Mouse (Mus musculus) urinary bladder, postnatal 25 days (tissue): Measurements from ENCODE around the gene Crot.
"Not testable (repeated sequence)": the region's sequence is repeated elsewhere in the genome, so short reads cannot be mapped to it uniquely, and the experiment has no call there.

Experiments
- DNase-seq: peaks from one replicate; pipeline ENCODE4 v3.0.0; 2022; ENCODE audit warnings: low spot score

Crot gene

GRCm38 (mm10) chr5:8995966-8996685 lies 998 bp downstream of the Crot start:
- DNase-seq: no peak

- DNase-seq: no peak
Observed at GRCm38 (mm10) chr5:8991626-8992025, 5.5 kb downstream of the Crot start.

DNA sequence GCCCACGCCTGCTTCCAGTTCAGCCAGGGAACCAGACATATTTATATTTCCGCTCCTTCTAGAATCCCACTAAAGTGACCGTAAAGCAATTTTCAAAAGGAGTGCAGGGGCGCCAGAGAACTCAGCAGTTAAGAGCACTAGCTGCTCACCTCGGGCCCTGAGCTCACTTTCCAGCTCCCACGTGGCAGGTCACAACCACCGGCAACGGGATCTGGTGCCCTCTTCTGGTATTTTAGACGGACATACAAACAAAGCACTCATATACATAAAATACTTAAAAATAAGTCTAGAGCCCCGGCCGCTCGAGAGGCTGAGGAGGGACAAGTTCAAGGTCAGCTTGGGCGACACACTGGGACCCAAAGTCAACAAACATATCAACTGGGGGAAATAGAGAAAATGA lies 6.6 kb downstream of the Crot start:
- DNase-seq: no peak

DNA sequence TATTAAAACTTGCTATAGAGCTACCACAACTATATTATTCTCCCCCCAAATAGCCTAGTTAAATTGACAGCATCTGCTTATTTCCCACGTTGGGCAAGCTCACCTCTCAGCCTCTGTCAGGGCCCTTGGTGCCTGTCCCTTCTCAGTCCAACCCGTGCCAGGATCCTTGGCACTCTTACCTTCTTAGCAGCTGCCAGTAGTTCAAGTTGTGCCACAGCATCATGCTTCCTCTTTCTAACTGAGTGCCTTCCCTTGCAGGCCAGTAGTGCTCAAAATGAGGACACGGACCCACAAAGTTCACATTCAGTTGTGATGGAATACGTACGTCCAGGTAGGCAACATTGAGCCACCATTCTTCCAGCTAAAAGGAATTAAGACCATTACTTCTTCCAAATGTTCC lies 9.2 kb downstream of the Crot start:
- no peak for DNase-seq

DNA sequence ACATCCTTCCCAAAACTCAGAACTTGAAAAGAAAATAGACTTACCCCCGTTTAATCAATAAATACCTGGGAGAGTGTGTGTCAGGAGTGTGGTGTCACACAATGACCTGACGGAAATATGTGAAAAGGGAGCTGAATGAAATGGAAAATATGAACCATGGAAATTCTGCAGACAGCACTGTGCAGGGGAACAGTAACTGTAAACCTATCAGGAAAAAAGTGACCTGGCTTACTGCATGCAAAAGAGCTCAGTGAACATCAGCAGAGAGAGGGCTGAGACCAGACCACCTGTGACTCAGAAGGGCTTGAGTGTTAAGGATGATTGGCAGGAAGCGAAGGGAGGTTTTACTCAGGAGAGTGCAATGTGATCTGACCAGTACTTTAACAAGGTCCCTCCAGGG lies 11.7 kb downstream of the Crot start:
- DNase-seq: no peak

DNA sequence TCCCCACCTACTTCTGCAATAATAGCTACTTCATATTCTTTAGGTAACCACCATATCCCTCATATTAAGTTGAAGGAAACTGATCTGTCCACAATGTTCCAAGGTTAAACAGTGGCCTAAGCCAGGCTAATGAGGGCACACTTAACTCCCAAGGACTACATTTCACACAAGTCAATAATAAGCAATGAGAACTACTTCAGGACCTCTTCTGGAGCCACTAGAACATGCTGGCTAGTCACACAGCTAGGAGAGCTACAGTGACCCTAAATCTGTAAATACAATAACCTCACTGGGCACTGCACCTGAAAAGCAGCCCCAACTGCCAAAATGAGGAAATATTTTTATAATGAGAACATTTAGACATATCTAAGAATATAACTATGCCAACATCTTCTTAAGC lies 22.4 kb downstream of the Crot start:
- DNase-seq: no peak

- DNase-seq: no peak
Observed at GRCm38 (mm10) chr5:8972355-8972754, 24.8 kb downstream of the Crot start.

- DNase-seq: no peak
Observed at GRCm38 (mm10) chr5:8970694-8971093, 26.4 kb downstream of the Crot start.

DNA sequence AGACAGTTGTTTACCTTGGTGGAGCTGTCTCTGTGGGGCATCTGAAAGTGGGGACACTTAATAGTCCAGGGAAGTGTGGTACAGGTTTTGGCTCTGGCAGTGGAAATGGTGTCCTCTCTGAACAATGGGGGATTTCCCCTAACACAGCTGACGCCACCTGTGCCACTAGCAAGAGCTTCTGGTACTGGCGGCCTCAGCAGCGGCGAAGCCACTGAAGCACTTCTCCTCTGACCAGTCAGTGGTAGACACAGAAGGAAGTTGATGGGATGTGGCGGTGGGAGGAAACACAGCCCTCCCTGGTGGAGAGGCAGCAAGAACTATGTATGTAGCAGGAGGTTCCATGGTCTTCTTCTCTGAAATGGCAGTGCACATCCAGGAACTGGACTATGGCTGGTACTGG lies 32.6 kb downstream of the Crot start:
- no peak for DNase-seq

GRCm38 (mm10) chr5:8960534-8960933 lies 36.6 kb downstream of the Crot start:
- DNase-seq: no peak

DNA sequence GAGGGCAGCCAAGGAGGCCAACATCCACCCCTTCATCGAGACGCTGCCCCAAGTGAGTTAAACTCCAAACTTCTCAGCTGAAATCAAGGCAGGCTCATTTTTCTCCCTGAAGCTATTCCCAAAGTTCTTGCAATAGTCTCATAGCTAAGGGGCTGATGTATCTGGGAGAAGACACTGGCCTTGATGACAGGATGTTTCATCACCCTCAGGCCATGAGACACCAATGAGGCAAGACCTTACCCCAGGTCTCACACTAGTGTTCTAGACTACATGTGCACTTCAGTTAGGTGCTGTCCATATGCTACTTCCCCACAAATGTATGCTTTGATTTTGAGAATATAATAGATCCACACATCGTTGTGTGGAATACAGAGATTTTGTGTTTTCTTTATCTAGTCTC lies 41.6 kb downstream of the Crot start:
- no peak for DNase-seq

DNA sequence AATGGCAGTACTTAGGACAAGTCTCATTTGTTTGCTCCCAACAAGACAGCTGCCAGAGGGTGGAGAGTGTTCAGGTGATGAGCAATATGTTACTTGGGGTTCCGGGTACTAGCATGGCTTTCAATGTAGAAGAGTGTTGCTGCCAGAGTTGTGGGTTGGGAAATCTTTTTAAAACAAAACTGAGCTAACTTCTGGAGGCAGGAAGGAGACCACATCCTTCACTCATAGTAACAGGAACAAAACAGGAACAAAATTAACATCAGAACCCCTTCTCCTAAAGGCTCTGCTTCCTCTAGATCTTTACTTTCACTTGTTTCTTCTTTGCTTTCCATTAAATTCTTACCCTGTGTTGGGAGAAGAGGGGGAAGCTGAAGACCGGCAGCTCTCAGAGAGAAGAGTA lies 43.5 kb downstream of the Crot start:
- no peak for DNase-seq

- no peak for DNase-seq
Observed at GRCm38 (mm10) chr5:8947423-8948110, 49.6 kb downstream of the Crot start.

- no peak for DNase-seq
Observed at GRCm38 (mm10) chr5:8943836-8944235, 53.3 kb downstream of the Crot start.

- DNase-seq: not testable (repeated sequence)
Observed at GRCm38 (mm10) chr5:8941266-8941665, 55.9 kb downstream of the Crot start.

DNA sequence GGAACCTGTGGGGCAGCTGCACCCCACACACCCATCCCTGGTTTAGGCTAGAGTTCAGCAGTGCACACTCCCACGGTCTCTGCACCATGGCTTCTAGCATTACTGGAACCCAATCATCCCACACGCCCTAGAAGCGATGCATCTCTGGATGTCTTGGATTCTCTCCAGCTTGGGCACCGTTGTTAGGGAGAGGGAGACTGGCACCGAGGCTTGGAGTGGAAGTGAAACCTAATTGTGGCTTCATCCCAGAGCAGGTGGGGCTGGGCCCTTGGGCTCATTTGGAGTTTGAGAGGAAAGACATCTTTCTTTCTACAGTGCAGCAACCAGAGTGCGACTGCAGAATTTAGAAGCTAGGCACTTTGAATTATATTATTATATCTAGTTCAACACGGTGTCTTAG lies 59.2 kb downstream of the Crot start:
- no peak for DNase-seq

GRCm38 (mm10) chr5:8928440-8928839 lies 68.7 kb downstream of the Crot start:
- DNase-seq: no peak

- no peak for DNase-seq
Observed at GRCm38 (mm10) chr5:8917069-8917468, 80.1 kb downstream of the Crot start.

DNA sequence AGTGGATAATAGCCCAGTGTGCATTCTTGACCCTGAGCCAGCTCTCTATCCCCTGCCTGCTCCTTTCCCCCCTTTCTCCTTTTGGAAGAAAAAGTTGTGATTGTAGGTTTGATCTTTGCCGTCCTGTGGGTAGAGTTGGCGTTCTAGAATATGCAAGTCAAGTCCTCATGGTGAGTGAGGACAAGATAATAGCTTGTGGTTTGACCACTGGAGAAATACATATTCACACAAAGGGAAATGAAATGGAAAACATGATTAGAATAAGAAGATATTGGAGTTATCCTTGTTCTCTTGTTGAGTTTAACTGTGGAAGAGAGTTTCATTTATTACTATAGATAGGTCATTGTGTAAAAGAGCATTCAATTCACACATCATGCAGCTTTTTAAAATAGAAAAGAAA lies 80.7 kb downstream of the Crot start:
- no peak for DNase-seq
